Mouse (Mus musculus) limb, embryonic 11.5 days (tissue): Measurements from ENCODE around the gene Saal1. TPM values are rescaled to one million over a fixed set of nuclear protein-coding genes. Genes with fewer than 3 reads are reported as not detected.

Experiments
- polyA plus RNA-seq: library from polyadenylated mRNA; unstranded; fragments of >200 nt; fragmentation: Nextera tagmentation; extraction: Ambion mirVana; gene quantifications from 2 replicates; pipeline ENCODE4 v1.2.1, GENCODE M21; 2014

The Saal1 gene
- polyA plus RNA-seq, 1 experiment from 2014 or later = 50.8 TPM

Other genes starting within 250 kb of the Saal1 start
- gene Sergef, start 70.9 kb downstream of the Saal1 start, polyA plus RNA-seq = 11.1 and 13.2 TPM in 2 replicates
- gene Tph1, start 38.1 kb downstream of the Saal1 start, polyA plus RNA-seq = 0.40 TPM in 1 of 2 replicates, not detected in the other
- 0.20 and 0.29 TPM in 2 replicates for gene Saa3, start 5.0 kb upstream of the Saal1 start, polyA plus RNA-seq
- gene Saa4, start 21.9 kb upstream of the Saal1 start, polyA plus RNA-seq = not detected in 2 replicates
- 0.81 TPM in 1 of 2 replicates, not detected in the other for gene Saa1, start 32.3 kb upstream of the Saal1 start, polyA plus RNA-seq
- gene Saa2, start 41.1 kb upstream of the Saal1 start, polyA plus RNA-seq = 0.68 and 0.98 TPM in 2 replicates
- gene Hps5, start 85.4 kb upstream of the Saal1 start, polyA plus RNA-seq = 18.6 and 21.3 TPM in 2 replicates
- gene Gtf2h1, start 85.4 kb upstream of the Saal1 start, polyA plus RNA-seq = 51.0 and 51.6 TPM in 2 replicates
- 1,902 and 2,130 TPM in 2 replicates for gene Ldha, start 130.8 kb upstream of the Saal1 start, polyA plus RNA-seq
- gene Ldhc, start 150.5 kb upstream of the Saal1 start, polyA plus RNA-seq = 0.19 and 0.26 TPM in 2 replicates
- gene Tsg101, start 209.3 kb upstream of the Saal1 start, polyA plus RNA-seq = 268 and 272 TPM in 2 replicates
- 14.3 and 15.2 TPM in 2 replicates for gene Uevld, start 247.8 kb upstream of the Saal1 start, polyA plus RNA-seq